Mouse (Mus musculus): ENCODE data around the gene Adprhl1. TPM values are rescaled to one million over a fixed set of nuclear protein-coding genes. Genes with fewer than 3 reads are reported as not detected.

Adprhl1 gene
- polyA plus RNA-seq, 3 experiments from 2014 or later = not detected

GRCm38 (mm10) chr8:13190235-13190634 is 63.7 kb downstream of the Adprhl1 start:
- no peak for ATAC-seq

GRCm38 (mm10) chr8:13188857-13189256 is 65.1 kb downstream of the Adprhl1 start:
- no peak for ATAC-seq

- ATAC-seq = no peak
Observed at GRCm38 (mm10) chr8:13188052-13188555, 65.9 kb downstream of the Adprhl1 start.

GRCm38 (mm10) chr8:13187638-13188037 is 66.3 kb downstream of the Adprhl1 start:
- ATAC-seq = no peak

- no peak for ATAC-seq
Observed at GRCm38 (mm10) chr8:13187229-13187628, 66.7 kb downstream of the Adprhl1 start.

- ATAC-seq = no peak
Observed at GRCm38 (mm10) chr8:13186819-13187218, 67.1 kb downstream of the Adprhl1 start.

GRCm38 (mm10) chr8:13181691-13181976 is 72.3 kb downstream of the Adprhl1 start:
- no peak for ATAC-seq

- no peak for ATAC-seq
Observed at GRCm38 (mm10) chr8:13180911-13181690, 72.9 kb downstream of the Adprhl1 start.

- no peak for ATAC-seq
Observed at GRCm38 (mm10) chr8:13180408-13180807, 73.6 kb downstream of the Adprhl1 start.

GRCm38 (mm10) chr8:13179948-13180347 is 74.0 kb downstream of the Adprhl1 start:
- no peak for ATAC-seq

- no peak for ATAC-seq
Observed at GRCm38 (mm10) chr8:13179482-13179881, 74.5 kb downstream of the Adprhl1 start.

- no peak for ATAC-seq
Observed at GRCm38 (mm10) chr8:13178137-13178536, 75.8 kb downstream of the Adprhl1 start.

GRCm38 (mm10) chr8:13177173-13177852 is 76.6 kb downstream of the Adprhl1 start:
- no peak for ATAC-seq

- no peak for ATAC-seq
Observed at GRCm38 (mm10) chr8:13175650-13176049, 78.3 kb downstream of the Adprhl1 start.

- ATAC-seq = no peak
Observed at GRCm38 (mm10) chr8:13174811-13175210, 79.2 kb downstream of the Adprhl1 start.

GRCm38 (mm10) chr8:13174305-13174704 is 79.7 kb downstream of the Adprhl1 start:
- ATAC-seq = no peak

Other genes with a start within 250 kb of the Adprhl1 start
- gene F7, start 228.1 kb downstream of the Adprhl1 start, polyA plus RNA-seq (2017; shearing (Covaris generic)) = not detected
- gene F10, start 216.9 kb downstream of the Adprhl1 start, polyA plus RNA-seq (2017; shearing (Covaris generic)) = not detected
- gene Proz, start 193.2 kb downstream of the Adprhl1 start, polyA plus RNA-seq (2017; shearing (Covaris generic)) = 1 to 10 TPM; 2.2 to 3.4 (median 2.5) TPM
- 10 to 100 TPM; 40.3 to 43.9 (median 41.1) TPM for gene Pcid2, start 148.7 kb downstream of the Adprhl1 start, polyA plus RNA-seq (2017; shearing (Covaris generic))
- 10 to 100 TPM; 15.3 to 20.1 (median 16.9) TPM for gene Cul4a, start 148.5 kb downstream of the Adprhl1 start, polyA plus RNA-seq (2017; shearing (Covaris generic))
- gene Lamp1, start 95.0 kb downstream of the Adprhl1 start, polyA plus RNA-seq (2017; shearing (Covaris generic)) = 10 to 100 TPM; 10.1 to 22.6 (median 17.5) TPM
- gene Grtp1, start 53.5 kb downstream of the Adprhl1 start, polyA plus RNA-seq (2017; shearing (Covaris generic)) = 1 to 10 TPM in 2 of 3 experiments, under 1 TPM in 1; 0.48 to 6.3 (median 2.8) TPM
- gene Dcun1d2, start 34.0 kb upstream of the Adprhl1 start, polyA plus RNA-seq (2017; shearing (Covaris generic)) = 10 to 100 TPM; 16.0 to 25.2 (median 22.4) TPM
- gene Tmco3, start 34.0 kb upstream of the Adprhl1 start, polyA plus RNA-seq (2017; shearing (Covaris generic)) = 10 to 100 TPM; 24.1 to 28.8 (median 26.7) TPM
- gene Tfdp1, start 84.6 kb upstream of the Adprhl1 start, polyA plus RNA-seq (2017; shearing (Covaris generic)) = 10 to 100 TPM; 33.2 to 64.7 (median 37.8) TPM
- not detected for gene Atp4b, start 142.7 kb upstream of the Adprhl1 start, polyA plus RNA-seq (2017; shearing (Covaris generic))
- gene Grk1, start 150.9 kb upstream of the Adprhl1 start, polyA plus RNA-seq (2017; shearing (Covaris generic)) = not detected
- gene Tmem255b, start 181.0 kb upstream of the Adprhl1 start, polyA plus RNA-seq (2017; shearing (Covaris generic)) = not detected
- gene Gas6, start 240.3 kb upstream of the Adprhl1 start, polyA plus RNA-seq (2017; shearing (Covaris generic)) = not detected